Mouse (Mus musculus): ENCODE data around the gene Rpl41. TPM values are rescaled to one million over a fixed set of nuclear protein-coding genes. Genes with fewer than 3 reads are reported as not detected.

Rpl41 gene
- 4,302 and 4,551 TPM in 2 replicates for polyA plus RNA-seq (2015; fragmentation: Nextera tagmentation; extraction: Ambion mirVana)

- peak; percentile 97 for DNase-seq (ENCODE audit: low spot score)
These were observed at the start of gene Rpl41 for GRCm38 (mm10) chr10:128548947-128549681. TSS of gene Rpl41 (minus strand) at chr10:128549305.

- no peak for DNase-seq (ENCODE audit: low spot score)
These were observed 49.4 kb upstream of the Rpl41 start for GRCm38 (mm10) chr10:128598476-128598875.

- no peak for DNase-seq (ENCODE audit: low spot score)
These were observed 43.7 kb upstream of the Rpl41 start for GRCm38 (mm10) chr10:128592797-128593196.

GRCm38 (mm10) chr10:128591436-128591835 is 42.3 kb upstream of the Rpl41 start:
- DNase-seq (ENCODE audit: low spot score): no peak

GRCm38 (mm10) chr10:128590193-128590690 is 41.1 kb upstream of the Rpl41 start:
- peak; percentile 57 for DNase-seq (ENCODE audit: low spot score)

GRCm38 (mm10) chr10:128589464-128590192 is 40.5 kb upstream of the Rpl41 start, which contains the start of gene Erbb3:
TSS of gene Erbb3 (minus strand) at chr10:128589652.
- peak; percentile 41 for DNase-seq (ENCODE audit: low spot score)

GRCm38 (mm10) chr10:128588775-128589463 is 39.8 kb upstream of the Rpl41 start:
- DNase-seq (ENCODE audit: low spot score): peak; percentile 23

- no peak for DNase-seq (ENCODE audit: low spot score)
These were observed 39.0 kb upstream of the Rpl41 start for GRCm38 (mm10) chr10:128588136-128588535.

GRCm38 (mm10) chr10:128587697-128588096 is 38.6 kb upstream of the Rpl41 start:
- DNase-seq (ENCODE audit: low spot score): peak; percentile 48

- peak; percentile 77 for DNase-seq (ENCODE audit: low spot score)
These were observed 38.0 kb upstream of the Rpl41 start for GRCm38 (mm10) chr10:128587120-128587519.

GRCm38 (mm10) chr10:128586546-128586945 is 37.4 kb upstream of the Rpl41 start:
- no peak for DNase-seq (ENCODE audit: low spot score)

- DNase-seq (ENCODE audit: low spot score): peak; percentile 58
These were observed 35.3 kb upstream of the Rpl41 start for GRCm38 (mm10) chr10:128584386-128584785.

GRCm38 (mm10) chr10:128583644-128584043 is 34.5 kb upstream of the Rpl41 start:
- DNase-seq (ENCODE audit: low spot score): no peak

- peak; percentile 50 for DNase-seq (ENCODE audit: low spot score)
These were observed 30.6 kb upstream of the Rpl41 start for GRCm38 (mm10) chr10:128579731-128580130.

- DNase-seq (ENCODE audit: low spot score): no peak
These were observed 30.2 kb upstream of the Rpl41 start for GRCm38 (mm10) chr10:128579298-128579697.

- DNase-seq (ENCODE audit: low spot score): no peak
These were observed 29.2 kb upstream of the Rpl41 start for GRCm38 (mm10) chr10:128578330-128578729.

- no peak for DNase-seq (ENCODE audit: low spot score)
These were observed 26.0 kb upstream of the Rpl41 start for GRCm38 (mm10) chr10:128575063-128575462.

- peak; percentile 93 for DNase-seq (ENCODE audit: low spot score)
These were observed 16.9 kb upstream of the Rpl41 start, which contains the start of gene Pa2g4 for GRCm38 (mm10) chr10:128565788-128566531. TSS of gene Pa2g4 (minus strand) at chr10:128565987.

- DNase-seq (ENCODE audit: low spot score): peak; percentile 49
These were observed 16.2 kb upstream of the Rpl41 start for GRCm38 (mm10) chr10:128565206-128565787.

GRCm38 (mm10) chr10:128563544-128563943 is 14.4 kb upstream of the Rpl41 start:
- no peak for DNase-seq (ENCODE audit: low spot score)

Measured in thymus, postnatal 0 days (tissue).